Mouse (Mus musculus) mouse embryonic stem cell (cell line): Measurements from ENCODE around the gene Sfxn5.

Source experiments
- in situ Hi-C, 2 experiments: fragments of 300-500 bp; cut with MboI; formaldehyde crosslinking; loops; 1 replicate in 1 of 2; 3 replicates in 1 of 2; pipeline ENCODE4 v1.14.3; 2019 to 2020; ENCODE audit warnings: low sequenced_read_pairs in 2 of 2, low pct_unique_long_range_greater_than_20kb in 1 of 2, mixed read lengths in 1 of 2; ENCODE audit not compliant: unreplicated experiment in 1 of 2

The Sfxn5 gene

DNA sequence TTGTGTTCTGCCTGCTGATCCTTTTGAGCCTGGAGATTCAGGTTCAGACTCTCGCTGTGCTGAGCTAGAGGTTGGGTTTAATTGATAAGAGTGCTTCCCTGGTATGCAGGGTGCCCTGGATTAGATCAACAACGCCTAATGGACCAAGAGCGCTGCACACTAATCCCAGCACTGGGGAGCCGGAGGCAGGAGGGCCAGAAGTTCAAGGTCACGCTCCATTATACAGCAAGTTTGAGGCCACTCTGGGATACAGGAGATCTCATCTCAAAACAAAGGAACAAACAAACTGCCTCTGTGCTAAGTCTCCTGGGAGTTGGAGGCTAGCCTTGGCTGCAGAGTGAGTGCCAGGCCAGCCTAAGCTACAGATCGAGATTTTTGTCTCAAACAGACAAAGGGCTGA is 77.6 kb downstream of the Sfxn5 start:
- in situ Hi-C loops: loop anchor here in 1 of 2 experiments (5.0 kb wide), 1 partner anchor 62 kb away; no protein-coding TSS in a partner anchor

DNA sequence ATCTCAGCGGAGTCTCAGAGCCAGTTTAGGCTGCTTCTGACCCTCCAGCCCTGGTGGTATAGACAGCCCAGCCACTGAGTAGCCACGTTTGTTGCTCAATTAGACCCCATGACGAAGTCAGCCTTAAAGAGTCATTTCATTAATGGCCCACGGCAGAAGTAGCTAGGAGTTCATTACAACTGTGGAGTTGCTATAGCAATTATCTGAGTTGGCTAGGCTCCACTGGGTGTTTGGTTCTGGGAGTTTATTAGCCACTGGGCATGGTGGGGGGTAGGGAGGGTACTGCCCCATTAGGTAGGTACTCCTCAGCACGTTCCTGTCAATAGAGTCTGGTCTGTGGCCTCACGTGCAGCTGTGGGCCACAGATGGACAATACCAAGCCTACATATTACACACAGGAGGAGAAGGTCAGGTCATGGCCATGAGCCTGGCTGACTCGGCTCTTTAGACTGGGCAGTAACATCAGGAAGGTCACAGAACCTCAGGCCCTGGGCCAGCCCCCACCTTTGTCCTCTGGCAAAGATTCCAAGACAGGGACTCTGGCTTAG is 79.2 kb downstream of the Sfxn5 start:
- in situ Hi-C loops: no loop called here

DNA sequence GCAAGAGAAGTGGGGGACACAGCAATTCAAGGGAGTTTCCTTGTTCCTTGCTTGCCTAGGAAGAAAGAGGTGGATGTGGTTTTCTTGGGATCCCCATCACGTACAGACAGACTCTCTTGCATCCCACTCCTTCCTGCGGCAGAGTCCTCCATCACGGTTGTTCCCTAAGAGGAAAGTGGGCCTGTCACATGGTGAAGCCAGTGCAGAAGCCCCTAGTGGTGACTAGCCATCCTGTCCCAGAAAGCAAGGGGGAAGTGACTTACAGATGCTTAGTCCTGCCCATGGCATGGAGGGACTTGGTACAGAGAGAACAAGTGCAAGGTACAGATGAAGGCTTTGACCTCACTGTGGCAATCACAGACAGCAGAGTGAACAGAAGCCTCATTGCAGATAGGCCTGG is 79.9 kb downstream of the Sfxn5 start:
- in situ Hi-C loops: no loop called here

DNA sequence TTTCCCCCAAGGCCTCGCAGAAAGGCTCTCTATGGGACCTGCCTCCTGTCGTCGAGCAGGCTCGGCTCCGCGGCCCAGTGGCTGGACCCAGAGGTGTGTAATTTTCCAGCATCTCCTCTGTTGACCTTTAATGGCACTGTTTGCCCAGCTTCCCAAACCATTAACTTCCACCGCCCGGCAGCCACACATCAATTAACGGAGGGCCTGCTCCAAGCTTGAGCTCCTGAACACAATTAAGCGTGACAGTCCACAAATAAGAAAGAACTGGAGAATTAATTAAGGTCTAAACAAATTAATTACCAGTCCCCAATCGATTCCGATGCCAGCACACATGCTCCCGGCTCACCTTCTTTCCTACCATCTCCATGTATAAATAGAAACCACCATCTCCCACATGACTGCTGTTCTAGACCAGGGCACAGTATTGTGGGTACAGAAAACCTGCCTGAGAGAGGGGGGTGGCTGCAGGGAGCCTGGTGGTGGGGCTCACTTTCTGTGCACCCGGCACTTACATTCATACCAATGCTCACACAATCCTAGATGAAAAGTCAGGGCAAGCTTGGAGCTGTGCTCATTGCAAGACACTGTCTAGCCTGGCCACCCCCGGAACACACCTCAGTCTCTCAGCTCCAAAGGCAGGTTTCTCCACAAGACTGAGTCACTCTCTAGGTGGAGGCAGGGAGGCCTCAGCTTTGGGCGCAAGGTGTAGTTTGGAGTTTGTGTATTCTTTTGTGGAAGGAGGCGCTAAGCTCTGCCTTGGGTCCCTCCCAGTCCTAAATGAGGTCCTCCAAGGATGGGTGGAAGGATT is 80.8 kb downstream of the Sfxn5 start:
- in situ Hi-C loops: no loop called here

DNA sequence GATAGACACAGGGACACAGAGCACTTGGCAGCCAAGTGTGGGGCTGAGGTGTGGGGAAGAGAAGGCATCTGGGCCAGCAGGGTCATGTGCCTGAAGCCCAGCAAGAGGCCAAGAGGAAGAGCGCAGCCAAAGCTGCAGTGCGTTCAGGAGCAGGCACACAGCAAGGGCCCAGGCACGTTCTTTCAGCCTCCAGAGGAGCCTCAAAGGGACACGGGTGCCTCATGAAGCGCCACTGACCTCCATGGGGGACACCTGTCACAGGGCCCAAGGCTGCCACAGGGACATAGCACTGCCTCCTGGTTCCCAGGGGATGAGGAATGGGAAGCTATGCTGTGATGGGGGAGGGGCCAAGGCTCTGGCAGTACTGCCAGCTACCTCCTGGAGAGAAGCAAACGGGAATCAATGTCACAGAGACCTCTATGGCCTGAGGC is 82.4 kb downstream of the Sfxn5 start:
- in situ Hi-C loops: no loop called here

DNA sequence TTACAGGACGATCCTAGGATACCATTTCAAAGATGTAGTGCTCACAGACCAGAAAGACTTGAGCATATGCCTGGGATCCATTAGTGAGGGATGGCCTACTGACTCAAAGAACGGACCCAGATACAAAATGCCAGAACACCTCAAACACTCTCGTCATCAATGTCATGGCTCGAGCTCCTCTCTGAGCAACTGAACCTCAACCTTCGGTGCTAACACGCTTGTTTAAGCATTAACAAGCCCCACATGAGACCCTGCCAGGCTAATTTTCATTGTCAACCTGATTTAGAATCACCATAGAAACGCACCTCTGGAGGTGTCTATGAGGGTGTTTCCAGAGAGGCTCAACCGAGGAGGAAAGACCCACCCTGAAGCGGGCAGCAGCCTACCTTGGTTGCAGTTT is 83.4 kb downstream of the Sfxn5 start:
- in situ Hi-C loops: loop anchor here in 1 of 2 experiments (5.0 kb wide), 1 partner anchor 88 kb away; no protein-coding TSS in a partner anchor

DNA sequence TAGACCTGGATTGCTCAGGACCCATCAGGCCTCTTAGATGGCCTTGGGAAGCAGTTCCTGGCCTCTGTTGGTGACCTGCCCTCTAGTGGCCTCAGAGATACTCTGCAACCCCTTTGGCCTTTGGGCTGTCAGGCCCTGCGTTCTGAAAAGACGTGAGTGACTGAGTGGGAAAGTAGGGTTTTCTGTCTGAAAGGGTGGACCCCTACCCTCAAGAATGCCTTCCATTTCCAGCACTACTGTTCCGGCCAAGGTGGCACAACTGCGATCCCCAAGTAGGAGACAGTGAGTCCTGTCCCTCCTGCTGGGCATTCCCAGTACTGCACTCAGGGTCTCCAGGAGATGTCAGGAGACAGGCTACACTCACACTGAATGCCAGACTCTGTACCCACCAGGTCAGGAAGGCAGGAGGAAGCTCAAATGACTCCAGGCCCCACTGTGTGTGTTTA is 94.2 kb downstream of the Sfxn5 start:
- in situ Hi-C loops: loop anchor here in 1 of 2 experiments (5.0 kb wide), 1 partner anchor 77 kb away; no protein-coding TSS in a partner anchor

DNA sequence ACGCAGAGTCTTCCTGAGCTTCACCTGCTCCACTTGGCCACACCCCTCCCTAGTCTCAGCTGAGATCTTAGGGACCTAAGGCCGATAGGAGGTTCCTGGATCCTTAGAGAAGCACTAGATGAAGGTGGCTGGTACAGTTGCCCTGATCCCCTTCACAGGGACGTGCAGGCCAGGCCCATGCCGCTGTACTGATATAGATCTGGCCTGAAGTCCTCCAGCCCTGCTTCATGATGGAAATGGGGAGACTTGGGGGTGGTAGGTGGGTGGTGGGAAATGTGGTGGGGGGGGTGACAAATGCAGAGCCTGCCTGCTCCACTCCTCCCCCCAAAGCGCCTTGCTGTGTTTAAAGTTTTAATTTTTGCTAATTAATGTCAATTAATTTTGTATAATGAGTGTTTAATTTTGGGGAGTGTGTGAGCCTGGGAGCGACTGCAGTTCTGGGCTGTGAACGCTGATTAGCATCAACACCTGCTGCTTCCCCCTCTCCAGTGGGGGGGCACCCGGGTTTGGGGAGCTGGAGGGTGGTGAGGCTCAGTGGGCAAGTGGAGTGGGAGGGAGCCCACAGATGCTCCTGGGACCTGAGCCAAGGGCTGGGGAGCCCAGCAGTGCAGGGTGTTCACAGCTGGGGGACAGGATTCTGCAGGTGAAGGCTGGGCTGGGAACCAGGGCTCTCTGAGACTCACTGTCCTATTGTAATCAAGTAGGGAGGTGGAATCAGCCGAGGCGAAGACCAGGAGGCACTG is 95.5 kb downstream of the Sfxn5 start:
- in situ Hi-C loops: loop anchor here in 1 of 2 experiments (5.0 kb wide), 1 partner anchor 75 kb away; no protein-coding TSS in a partner anchor

DNA sequence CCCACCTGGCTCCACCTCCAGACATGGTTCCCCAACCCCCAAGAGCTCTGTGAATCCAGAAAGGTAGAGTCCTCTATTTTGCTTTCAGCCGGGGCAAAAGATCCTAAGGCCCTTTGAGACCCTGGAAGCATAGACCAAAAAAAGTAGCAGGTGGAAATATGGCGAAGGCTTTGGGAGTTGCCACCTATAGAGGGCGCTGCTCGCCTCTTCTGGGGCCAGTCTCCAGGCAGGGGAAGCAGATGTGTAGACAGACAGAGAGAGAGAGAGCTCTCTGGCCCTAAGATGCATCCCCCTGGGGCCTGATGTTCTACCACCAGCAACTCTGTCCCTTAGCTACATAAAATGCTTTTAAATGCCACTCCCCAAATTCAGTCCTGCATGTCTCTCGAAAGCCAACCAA is 96.2 kb downstream of the Sfxn5 start:
- in situ Hi-C loops: loop anchor here in 1 of 2 experiments (5.0 kb wide), 1 partner anchor 75 kb away; no protein-coding TSS in a partner anchor

DNA sequence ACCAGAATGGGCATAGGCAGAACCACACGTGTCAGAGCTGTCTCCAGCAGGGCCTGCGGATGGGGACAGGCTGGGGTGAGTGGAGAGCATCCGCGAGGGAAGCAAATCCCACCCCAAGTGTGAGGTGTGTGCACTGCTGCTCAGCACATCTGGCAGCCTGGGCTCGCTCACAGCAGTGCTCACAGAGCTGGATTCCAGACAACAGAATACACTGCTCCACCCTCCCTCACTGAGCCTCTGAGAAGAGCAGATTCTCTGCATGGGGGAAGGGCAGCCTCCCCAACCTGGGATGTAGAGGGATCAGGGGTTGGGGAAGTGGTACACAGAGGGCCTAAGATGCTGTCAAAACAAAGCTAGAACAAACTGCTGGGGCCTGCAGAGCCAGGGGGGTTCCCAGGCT is 98.4 kb downstream of the Sfxn5 start:
- in situ Hi-C loops: loop anchor here in 1 of 2 experiments (5.0 kb wide), 1 partner anchor 72 kb away; no protein-coding TSS in a partner anchor

DNA sequence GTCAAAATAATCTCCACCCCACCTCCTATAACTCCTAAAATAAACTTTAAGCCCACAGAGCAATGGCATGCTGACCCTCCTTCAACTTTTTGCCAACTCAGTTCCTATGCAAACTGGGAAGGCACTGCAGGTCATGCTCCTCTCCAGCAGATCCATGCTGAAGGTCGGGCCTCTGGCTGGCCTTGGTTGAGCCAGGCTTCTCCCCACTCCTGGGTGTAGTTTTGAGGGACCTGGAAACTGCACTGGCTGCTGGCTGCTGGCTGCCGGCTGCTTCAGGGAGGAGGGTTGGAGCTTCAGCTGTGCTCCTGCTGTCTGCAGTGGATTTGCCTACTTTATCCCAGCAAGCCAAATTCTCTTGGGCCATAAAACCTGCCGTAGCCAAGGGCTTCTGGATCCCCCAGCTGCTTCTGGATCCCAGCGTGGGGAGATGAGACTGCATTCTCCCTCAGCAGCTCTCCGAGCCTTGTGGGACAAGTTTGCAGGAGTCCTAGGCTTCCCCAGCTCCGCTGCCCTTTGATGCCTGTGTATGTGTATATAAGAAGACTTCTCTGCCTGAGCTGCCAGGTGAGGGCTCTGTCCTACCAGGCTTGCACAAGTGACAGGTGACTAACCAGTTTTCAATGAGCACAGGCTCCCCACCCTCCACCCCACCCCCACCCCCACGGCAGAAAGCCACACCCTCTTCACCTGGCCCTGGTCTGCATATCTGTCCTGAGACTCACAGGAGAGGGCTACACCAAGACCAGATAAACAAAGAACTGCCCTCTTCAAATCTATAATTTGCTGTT is 100.2 kb downstream of the Sfxn5 start:
- in situ Hi-C loops: no loop called here

DNA sequence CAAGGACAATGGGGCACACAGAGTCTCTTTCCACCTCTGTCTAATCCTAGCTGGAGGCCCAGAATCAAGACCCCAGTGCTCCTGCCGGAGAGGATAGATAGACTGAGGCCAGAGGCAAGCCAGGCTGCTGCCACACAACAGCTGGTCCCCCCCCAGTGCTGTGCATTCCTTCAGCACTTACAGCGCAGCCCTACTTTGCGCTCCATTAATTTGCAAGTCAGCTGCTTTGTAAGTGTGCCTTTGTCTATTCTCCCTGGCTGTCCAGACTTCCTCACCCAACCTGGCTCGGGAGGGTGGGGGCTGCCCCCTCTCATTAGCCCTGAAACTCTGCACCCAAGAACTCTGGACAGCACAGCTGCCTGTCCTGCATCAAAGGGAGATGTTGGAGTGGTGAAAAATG is 101.2 kb downstream of the Sfxn5 start:
- in situ Hi-C loops: no loop called here

DNA sequence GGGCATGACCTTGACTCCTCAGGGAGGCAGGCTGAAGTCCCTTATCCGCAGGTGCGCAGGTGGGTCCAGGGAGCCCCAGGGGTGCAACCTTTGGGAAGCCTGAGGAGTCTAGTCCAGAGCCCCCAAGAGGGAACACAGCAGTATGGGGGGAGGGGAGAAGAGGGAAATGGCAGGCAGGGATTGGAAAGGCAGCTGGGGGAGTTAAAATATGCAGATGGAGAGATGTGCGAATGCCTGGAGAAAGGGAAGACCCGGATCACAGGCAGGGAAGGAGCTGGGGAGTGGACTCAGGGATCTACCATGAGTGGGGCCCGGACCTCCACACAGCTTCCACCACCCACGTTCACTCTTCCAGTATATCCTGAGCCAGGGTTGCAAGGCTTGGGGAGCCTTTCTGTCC is 101.8 kb downstream of the Sfxn5 start:
- in situ Hi-C loops: no loop called here

DNA sequence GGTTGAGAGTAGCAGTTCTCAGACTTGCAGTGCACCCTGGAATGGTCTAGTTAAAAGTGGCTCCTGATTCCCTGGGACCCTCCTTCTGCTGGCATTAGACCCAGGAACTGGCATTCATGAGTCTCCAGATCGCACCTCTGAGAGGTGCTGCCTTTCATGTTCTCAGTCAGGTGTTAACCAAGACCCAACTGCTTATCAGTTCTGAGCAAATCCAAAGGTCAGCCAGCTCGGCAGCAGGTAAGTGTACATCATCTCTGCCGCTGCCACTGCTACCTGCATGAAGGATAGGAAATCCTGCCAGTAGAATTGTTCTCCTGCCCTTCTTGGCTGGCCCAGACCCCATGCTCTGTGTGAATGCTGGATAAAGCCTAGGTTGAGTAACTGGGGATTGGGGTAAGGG is 102.5 kb downstream of the Sfxn5 start:
- in situ Hi-C loops: no loop called here

DNA sequence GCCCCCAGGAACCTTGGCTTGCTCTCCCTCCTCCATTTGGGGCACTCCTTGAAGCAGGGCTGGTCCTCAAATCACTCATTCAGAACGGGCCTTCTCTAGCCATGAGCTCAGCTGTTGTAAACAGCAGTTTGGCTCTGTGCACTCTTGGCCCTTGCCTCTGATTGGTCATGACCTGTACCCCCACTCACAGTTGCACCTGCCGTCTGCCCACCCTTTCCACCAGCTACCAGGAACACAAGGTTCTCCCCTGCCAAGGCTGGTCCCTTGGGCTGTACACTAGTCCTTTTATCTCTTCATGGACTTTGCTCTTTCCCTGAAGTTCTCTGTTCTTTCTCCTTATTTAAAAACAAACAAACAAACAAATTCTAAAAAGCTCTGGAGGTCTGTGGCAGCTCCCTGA is 105.7 kb downstream of the Sfxn5 start:
- in situ Hi-C loops: no loop called here

DNA sequence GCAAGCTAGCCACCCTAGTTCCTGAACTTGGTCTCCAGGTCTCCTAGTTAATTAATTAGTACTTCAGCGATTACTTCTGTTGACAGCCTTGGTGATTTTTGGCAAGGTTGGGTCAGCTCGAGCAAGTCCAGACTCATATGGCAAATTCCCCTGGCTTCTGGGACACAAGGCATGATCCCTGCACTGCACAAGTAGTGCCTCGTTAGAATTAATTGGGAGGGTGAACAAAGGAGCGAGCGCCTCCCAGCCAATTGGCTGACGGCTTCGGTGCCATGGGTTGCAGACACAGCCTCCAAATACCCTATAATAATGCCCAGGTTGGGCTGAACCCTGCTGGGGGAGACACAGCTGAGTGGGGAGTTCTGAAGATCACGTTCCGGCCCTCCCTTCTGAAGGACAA is 106.7 kb downstream of the Sfxn5 start:
- in situ Hi-C loops: no loop called here

DNA sequence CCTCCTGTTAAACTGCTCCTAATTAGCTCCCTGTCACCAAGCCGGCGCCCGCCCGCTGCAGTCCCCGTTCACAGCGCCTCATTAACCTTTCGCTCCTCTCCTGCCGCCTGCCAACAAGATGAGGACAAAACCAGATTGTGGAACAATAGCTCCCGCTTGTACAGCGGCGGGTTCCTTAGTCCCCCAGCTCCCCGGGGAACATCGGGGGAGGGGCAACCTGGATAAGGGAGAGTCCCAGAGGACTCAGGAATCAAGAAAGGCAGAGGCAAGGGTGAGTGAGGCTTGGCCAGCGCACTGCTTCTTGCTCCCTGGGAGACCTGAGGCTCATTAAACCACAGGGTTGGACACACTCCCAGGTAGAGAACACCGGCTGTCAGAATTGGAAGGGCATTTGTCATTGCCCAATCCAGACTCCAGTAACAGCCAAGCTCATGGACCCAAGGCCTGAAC is 108.8 kb downstream of the Sfxn5 start:
- in situ Hi-C loops: no loop called here

DNA sequence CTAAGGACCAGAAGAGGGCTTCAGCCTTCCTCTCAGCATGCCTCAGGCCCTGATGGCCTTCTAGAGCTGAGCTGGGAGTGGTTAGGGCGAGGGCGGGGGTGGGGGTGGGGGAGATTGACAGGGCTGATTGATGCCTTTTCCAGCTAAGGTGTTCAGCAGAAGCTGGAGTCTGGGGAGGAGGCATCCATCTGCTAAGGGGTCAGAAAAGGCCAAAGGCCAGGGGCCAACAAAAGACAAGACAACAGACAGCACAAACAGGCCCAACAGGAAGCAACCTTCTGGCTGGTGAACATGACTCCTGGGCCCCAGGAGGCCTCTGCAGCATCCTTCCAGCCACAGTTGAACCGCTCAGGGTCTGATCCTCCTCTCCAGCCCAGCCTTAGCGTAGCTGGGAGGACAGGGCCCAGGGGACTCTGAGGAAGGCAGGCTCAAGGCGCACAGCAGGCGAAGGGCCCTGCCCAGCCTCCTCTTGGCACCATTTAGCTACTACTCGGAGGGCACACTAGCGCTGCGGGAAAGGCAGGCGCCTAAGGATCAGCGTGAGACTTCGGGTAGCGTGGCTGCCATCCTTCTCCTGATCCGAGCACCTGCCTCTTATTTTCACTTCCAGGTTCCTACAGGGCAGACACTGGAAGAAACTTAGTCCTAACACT is 109.6 kb downstream of the Sfxn5 start:
- in situ Hi-C loops: no loop called here
